Mouse (Mus musculus) gastrocnemius, adult 8-10 months (tissue): ENCODE data around the gene Dennd4b. TPM values are rescaled to one million over a fixed set of nuclear protein-coding genes. Genes with fewer than 3 reads are reported as not detected.

Source experiments
- microRNA-seq: library from miRNA; unstranded; fragments of <30 nt; microRNA quantifications from one replicate; pipeline ENCODE4 v1.2.0, GENCODE M21; 2022
- total RNA-seq, 4 experiments: library from RNA; stranded (reverse); gene quantifications; 2 replicates each; pipeline ENCODE4 v1.2.4; 2022

Gene Dennd4b
- total RNA-seq, 4 experiments from 2014 or later, result 76.0 to 106 (median 85.8) TPM

Small RNA genes lying within 50 kb of the gene (microRNA-seq; reads per million reads assigned to microRNA genes)
- not detected for gene Mir7012

Other genes starting within 250 kb of the Dennd4b start
- gene 4933434E20Rik, start 213.5 kb upstream of the Dennd4b start, total RNA-seq, result 100 to 1,000 TPM in 3 of 4 experiments, 10 to 100 TPM in 1; 99.6 to 117 (median 106) TPM
- gene Ubap2l, start 212.6 kb upstream of the Dennd4b start, total RNA-seq, result 10 to 100 TPM; 77.3 to 99.8 (median 88.6) TPM
- gene Tpm3, start 192.5 kb upstream of the Dennd4b start, total RNA-seq, result 100 to 1,000 TPM; 385 to 462 (median 429) TPM
- under 1 TPM in 2 of 4 experiments, not detected in 2; 0.05 to 0.10 TPM for gene Nup210l, start 161.1 kb upstream of the Dennd4b start, total RNA-seq
- gene Rps27, start 51.5 kb upstream of the Dennd4b start, total RNA-seq, result 1,000 to 10,000 TPM; 1,066 to 1,242 (median 1,083) TPM
- gene Rab13, start 51.5 kb upstream of the Dennd4b start, total RNA-seq, result 10 to 100 TPM in 1 of 4 experiments, 1 to 10 TPM in 3; 5.7 to 11.6 (median 8.8) TPM
- gene Jtb, start 33.6 kb upstream of the Dennd4b start, total RNA-seq, result 10 to 100 TPM; 67.8 to 75.4 (median 71.8) TPM
- not detected for gene Creb3l4, start 21.7 kb upstream of the Dennd4b start, total RNA-seq
- gene Slc39a1, start 17.0 kb upstream of the Dennd4b start, total RNA-seq, result 10 to 100 TPM; 37.8 to 46.4 (median 43.6) TPM
- 10 to 100 TPM; 15.3 to 21.7 (median 16.5) TPM for gene Crtc2, start 11.0 kb upstream of the Dennd4b start, total RNA-seq
- gene Gatad2b, start 28.0 kb downstream of the Dennd4b start, total RNA-seq, result 10 to 100 TPM; 55.0 to 69.8 (median 62.6) TPM
- 1 to 10 TPM in 2 of 4 experiments, under 1 TPM in 2; 0.65 to 1.1 (median 0.96) TPM for gene Slc27a3, start 124.8 kb downstream of the Dennd4b start, total RNA-seq
- gene Ints3, start 168.4 kb downstream of the Dennd4b start, total RNA-seq, result 10 to 100 TPM; 14.0 to 16.8 (median 14.8) TPM
- gene Npr1, start 200.7 kb downstream of the Dennd4b start, total RNA-seq, result 1 to 10 TPM; 3.8 to 6.9 (median 6.1) TPM
- gene Ilf2, start 210.9 kb downstream of the Dennd4b start, total RNA-seq, result 10 to 100 TPM; 24.4 to 33.4 (median 26.9) TPM
- 10 to 100 TPM; 77.7 to 93.9 (median 78.5) TPM for gene Snapin, start 225.8 kb downstream of the Dennd4b start, total RNA-seq
- gene Chtop, start 244.3 kb downstream of the Dennd4b start, total RNA-seq, result 100 to 1,000 TPM; 112 to 117 (median 114) TPM
- gene S100a1, start 249.2 kb downstream of the Dennd4b start, total RNA-seq, result 100 to 1,000 TPM; 157 to 190 (median 173) TPM
- 10 to 100 TPM in 3 of 4 experiments, 1 to 10 TPM in 1; 7.5 to 16.2 (median 11.8) TPM for gene S100a13, start 249.2 kb downstream of the Dennd4b start, total RNA-seq